Mouse (Mus musculus): ENCODE measurements around the gene Abcb11.

DNA sequence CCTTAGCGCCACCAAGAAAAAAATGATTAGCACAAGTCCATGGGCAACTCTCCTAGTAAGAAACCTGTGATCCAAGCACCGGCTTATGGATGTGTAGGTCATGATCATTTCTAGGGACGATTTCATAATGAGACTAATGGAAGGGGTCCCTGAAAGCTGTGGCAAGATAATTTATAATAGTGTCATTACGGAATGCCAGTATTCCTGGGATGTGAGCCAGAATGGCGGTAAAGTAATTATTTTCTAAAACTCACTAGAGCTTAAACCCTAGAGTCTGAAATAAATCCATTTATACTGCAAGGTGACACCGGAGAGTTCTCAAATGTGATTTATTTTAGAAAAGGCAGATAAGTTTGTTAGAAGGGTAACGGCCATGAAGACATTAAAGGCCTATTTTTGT lies 127.2 kb downstream of the Abcb11 start:
- no peak for TF ChIP-seq CTCF (IDR thresholded peaks at IDR 0.05; ENCODE audit: low read depth, low read length)
- TF ChIP-seq EP300 (IDR thresholded peaks at IDR 0.05; ENCODE audit: insufficient read depth, low read depth, low read length), result no peak
